Mouse (Mus musculus) small intestine, adult 2 months (tissue): ENCODE data around the gene Edem1.

Experiments used
- CTCF ChIP-seq: fragments of 200-500 bp; IDR thresholded peaks from 2 replicates; pipeline ENCODE4 v1.5.1; 2012; ENCODE audit warnings: low read depth, mild to moderate bottlenecking, control low read depth, inconsistent platforms, low read length, moderate library complexity, mixed read lengths; ENCODE audit not compliant: insufficient replicate concordance, insufficient read length; ENCODE audit errors: extremely low read depth
- POLR2A ChIP-seq: fragments of 200-500 bp; IDR thresholded peaks from 2 replicates; pipeline ENCODE4 v1.6.1; 2012; ENCODE audit warnings: low read depth, mild to moderate bottlenecking, control low read depth, inconsistent platforms, low read length, moderate library complexity

GRCm38 (mm10) chr6:108805871-108806270, 22.6 kb upstream of the Edem1 start:
- TF ChIP-seq CTCF (no peak), POLR2A (no peak)
